Mouse (Mus musculus): ENCODE measurements around the gene Syk. TPM values are rescaled to one million over a fixed set of nuclear protein-coding genes. Genes with fewer than 3 reads are reported as not detected.
A peak's percentile ranks its signal among the peaks of the same experiment; 100 is the strongest.

Syk gene
- 5.9 and 10.0 TPM in 2 replicates for polyA plus RNA-seq (2014; fragmentation: Nextera tagmentation; extraction: Ambion mirVana)

DNA sequence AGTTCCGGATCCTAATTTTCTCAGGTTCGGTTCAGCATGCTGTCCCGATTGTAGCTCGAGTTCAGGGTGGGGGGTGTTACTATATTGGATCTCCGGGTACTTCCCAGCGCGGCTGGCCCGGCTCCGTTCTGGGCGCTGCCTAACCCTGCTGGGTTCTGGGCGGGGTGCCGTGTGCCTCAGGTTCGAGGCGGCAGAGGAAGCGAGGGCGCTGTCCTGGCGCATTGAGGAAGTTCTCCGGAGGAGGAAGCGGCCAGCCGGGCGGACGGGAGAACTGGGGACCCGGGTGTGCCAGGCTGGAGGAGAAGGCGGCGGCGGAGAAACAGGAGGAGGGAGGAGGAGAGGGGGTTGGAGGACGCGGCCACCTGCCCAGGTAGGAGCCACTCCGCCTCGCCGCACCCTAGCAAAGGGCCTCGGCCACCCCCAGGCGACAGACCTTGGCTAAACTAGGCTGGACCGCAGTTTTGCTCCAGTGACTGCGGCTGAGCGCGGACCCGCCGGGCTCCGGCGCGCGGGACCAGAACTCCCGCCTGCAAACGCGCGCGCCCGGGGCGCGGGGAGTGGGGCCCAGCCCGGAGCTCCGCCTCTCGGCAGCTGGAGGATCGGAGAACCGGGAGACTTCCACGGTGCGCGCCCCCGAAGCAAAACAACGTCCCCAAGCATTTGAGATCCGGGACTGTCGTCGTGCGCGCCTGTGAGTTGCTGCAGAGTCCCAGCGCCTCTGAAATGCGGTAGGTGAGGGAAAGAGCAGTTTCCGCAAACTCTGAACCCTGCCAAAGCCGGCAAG lies at the start of gene Syk:
Syk (plus strand) TSS at position 296 of the 784 bp plus-strand sequence.
- WGBS: under 1% methylated on average over 67 of the region's 70 CpGs
- peaks cover 8% of the 10 kb centered on the region; the same call in 1 of the 2 replicates for H3K4me1 ChIP-seq (ENCODE audit: control insufficient read depth, insufficient read depth, low read length)
- peak within 1 kb of the TSS; percentile 92 for H3K4me2 ChIP-seq (replicated peaks; ENCODE audit: low read depth, low read length)
- peak within 1 kb of the TSS; percentile 67; the same call in 1 of the 2 replicates for H3K27ac ChIP-seq (ENCODE audit: low read depth, low read length)
- H3K36me3 ChIP-seq (ENCODE audit: control insufficient read depth, insufficient read depth, low read length): no peaks in the 10 kb centered on the region
- H3K4me3 ChIP-seq (ENCODE audit: low read length): peak within 1 kb of the TSS; percentile 55
- peak within 1 kb of the TSS; percentile 63 for H3K9ac ChIP-seq (ENCODE audit: low read depth, low read length)
- no peaks in the 10 kb centered on the region for H3K27me3 ChIP-seq (ENCODE audit: control insufficient read depth, insufficient read depth, low read length)
- no peaks in the 10 kb centered on the region for H3K9me3 ChIP-seq (ENCODE audit: control insufficient read depth, low read length)
- peak; percentile 77 for ATAC-seq (ENCODE audit: low FRiP score, low TSS enrichment)

DNA sequence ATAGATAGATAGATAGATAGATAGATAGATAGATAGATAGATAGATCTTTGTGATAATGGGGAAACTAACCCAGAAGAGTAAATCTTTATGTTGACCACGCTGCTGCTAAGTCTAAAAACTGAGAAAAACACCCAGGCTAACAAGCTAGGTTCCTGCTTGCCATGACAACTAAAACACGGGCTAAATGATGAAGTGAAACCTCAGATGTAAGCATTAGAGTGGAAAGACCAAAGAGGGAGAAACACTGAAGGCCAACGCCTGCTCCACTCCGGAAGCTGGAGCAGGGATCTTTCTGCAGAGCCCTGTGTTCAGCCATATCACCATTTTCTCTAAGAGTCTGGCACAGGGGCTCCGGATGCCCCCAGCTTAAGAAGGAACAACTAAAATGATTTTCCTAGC lies 49.3 kb upstream of the Syk start:
- H3K4me2 ChIP-seq (replicated peaks; ENCODE audit: low read depth, low read length): no peak overlapping the region
- WGBS: 70% methylated on average over 5 of the region's 5 CpGs
- H3K4me1 ChIP-seq (ENCODE audit: control insufficient read depth, insufficient read depth, low read length): 0 out of 2 replicates have a peak, but pooled peaks cover 5% of the 10 kb centered on the region
- H3K9ac ChIP-seq (ENCODE audit: low read depth, low read length): no peak overlapping the region
- H3K4me3 ChIP-seq (ENCODE audit: low read length): no peak overlapping the region
- no peak for ATAC-seq (ENCODE audit: low FRiP score, low TSS enrichment)
- H3K9me3 ChIP-seq (ENCODE audit: control insufficient read depth, low read length): no peaks in the 10 kb centered on the region; the same call in 1 of the 2 replicates
- no peak overlapping the region for H3K27ac ChIP-seq (ENCODE audit: low read depth, low read length)
- H3K27me3 ChIP-seq (ENCODE audit: control insufficient read depth, insufficient read depth, low read length): peaks cover 6% of the 10 kb centered on the region
- no peaks in the 10 kb centered on the region for H3K36me3 ChIP-seq (ENCODE audit: control insufficient read depth, insufficient read depth, low read length)

DNA sequence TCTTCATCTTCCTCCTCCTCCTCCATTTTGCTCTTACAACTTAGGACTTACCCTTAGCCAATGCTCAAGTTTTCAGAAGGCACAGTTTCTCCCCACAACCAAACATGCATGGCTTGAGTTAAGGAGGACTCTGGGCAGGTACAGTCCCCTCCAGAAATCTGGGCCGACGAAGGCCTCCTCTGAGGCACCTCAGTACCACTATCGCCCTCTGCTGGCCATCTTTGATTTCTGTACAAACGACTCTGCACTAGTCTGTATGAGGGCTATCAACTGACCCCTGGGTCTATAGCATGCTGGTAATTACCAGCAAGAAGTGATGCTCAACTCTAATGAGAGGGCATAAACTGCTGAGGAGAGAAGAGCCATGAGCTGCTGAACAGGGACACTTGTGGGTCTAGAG lies 47.4 kb upstream of the Syk start:
- H3K27ac ChIP-seq (ENCODE audit: low read depth, low read length): no peak overlapping the region
- H3K9ac ChIP-seq (ENCODE audit: low read depth, low read length): no peak overlapping the region
- H3K27me3 ChIP-seq (ENCODE audit: control insufficient read depth, insufficient read depth, low read length): no peaks in the 10 kb centered on the region
- H3K9me3 ChIP-seq (ENCODE audit: control insufficient read depth, low read length): no peaks in the 10 kb centered on the region; the same call in 1 of the 2 replicates
- no peak overlapping the region for H3K4me3 ChIP-seq (ENCODE audit: low read length)
- no peak for ATAC-seq (ENCODE audit: low FRiP score, low TSS enrichment)
- no peaks in the 10 kb centered on the region for H3K36me3 ChIP-seq (ENCODE audit: control insufficient read depth, insufficient read depth, low read length)
- no peak overlapping the region for H3K4me2 ChIP-seq (replicated peaks; ENCODE audit: low read depth, low read length)
- WGBS: 2% methylated on average over 4 of the region's 4 CpGs
- H3K4me1 ChIP-seq (ENCODE audit: control insufficient read depth, insufficient read depth, low read length): no peaks in the 10 kb centered on the region

DNA sequence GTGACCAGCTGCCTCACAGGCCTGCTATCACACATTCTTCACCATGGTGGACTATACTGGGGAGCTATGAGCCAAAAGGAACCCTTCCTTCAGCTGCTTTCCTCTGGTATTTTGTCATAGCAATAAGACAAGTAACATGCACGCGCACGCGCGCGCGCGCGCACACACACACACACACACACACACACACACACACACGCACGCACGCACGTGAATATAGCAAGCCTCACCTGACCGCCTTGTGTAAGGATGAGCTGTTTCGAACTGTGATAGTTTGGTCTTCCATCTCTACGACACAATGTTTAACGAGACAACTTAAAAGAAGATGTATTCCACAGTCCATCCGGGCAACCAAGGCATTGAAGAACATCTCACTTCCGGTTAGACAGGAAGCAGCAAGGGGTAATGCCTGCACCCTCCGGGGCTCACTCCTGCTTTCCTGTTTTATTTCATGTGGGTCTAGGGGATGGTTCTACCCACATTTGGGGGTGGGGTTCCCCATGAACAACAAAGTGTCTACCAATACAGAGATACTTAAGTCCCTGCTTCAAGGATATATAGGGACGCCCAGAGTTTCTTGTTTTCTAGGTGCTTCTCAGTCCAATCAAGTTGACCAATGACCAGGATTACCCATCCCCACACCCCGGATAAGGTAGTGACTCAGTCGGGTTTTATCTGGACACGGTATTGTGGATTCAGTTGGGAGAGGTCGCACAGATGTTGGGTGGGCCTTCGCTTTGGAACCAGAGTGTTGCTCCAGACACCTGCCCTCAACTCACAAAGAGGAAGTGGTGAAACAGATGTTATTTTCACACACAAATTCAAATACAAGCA lies 45.0 kb upstream of the Syk start:
- 95% methylated on average over 26 of the region's 26 CpGs for WGBS
- no peak overlapping the region for H3K4me3 ChIP-seq (ENCODE audit: low read length)
- no peaks in the 10 kb centered on the region for H3K4me1 ChIP-seq (ENCODE audit: control insufficient read depth, insufficient read depth, low read length)
- no peaks in the 10 kb centered on the region; the same call in 1 of the 2 replicates for H3K9me3 ChIP-seq (ENCODE audit: control insufficient read depth, low read length)
- no peaks in the 10 kb centered on the region for H3K27me3 ChIP-seq (ENCODE audit: control insufficient read depth, insufficient read depth, low read length)
- no peak overlapping the region for H3K27ac ChIP-seq (ENCODE audit: low read depth, low read length)
- H3K9ac ChIP-seq (ENCODE audit: low read depth, low read length): no peak overlapping the region
- no peaks in the 10 kb centered on the region for H3K36me3 ChIP-seq (ENCODE audit: control insufficient read depth, insufficient read depth, low read length)
- no peak for ATAC-seq (ENCODE audit: low FRiP score, low TSS enrichment)
- H3K4me2 ChIP-seq (replicated peaks; ENCODE audit: low read depth, low read length): no peak overlapping the region

DNA sequence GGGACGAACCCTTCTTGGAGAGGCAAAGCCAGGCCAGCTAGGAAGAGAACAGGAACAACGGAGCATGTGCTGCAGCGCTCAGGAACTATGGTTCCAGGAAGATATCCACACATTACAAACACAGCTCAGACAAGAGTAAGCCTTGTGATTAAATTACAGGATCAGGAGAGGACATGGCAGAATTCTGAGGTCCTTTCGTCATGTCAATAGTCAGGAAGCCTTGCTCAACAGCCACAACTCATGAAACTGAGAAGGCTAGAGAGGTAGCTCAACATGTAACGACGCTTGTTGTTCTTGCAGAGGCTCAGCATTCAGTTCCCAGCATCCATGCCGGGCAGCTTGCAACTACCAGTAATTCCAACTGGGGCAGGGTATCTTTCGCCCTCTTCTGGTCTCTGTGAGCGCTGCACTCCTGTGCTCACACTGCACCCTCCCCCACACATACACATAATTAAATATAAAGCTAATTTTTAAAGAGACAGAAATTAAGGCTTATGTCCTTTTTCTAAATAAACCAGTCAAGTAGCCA lies 44.3 kb upstream of the Syk start:
- Histone ChIP-seq H3K4me2 (replicated peaks; ENCODE audit: low read depth, low read length) (no peak overlapping the region), H3K9ac (ENCODE audit: low read depth, low read length) (no peak overlapping the region), H3K36me3 (ENCODE audit: control insufficient read depth, insufficient read depth, low read length) (no peaks in the 10 kb centered on the region), H3K4me1 (ENCODE audit: control insufficient read depth, insufficient read depth, low read length) (no peaks in the 10 kb centered on the region), H3K27ac (ENCODE audit: low read depth, low read length) (no peak overlapping the region), H3K4me3 (ENCODE audit: low read length) (no peak overlapping the region), H3K9me3 (ENCODE audit: control insufficient read depth, low read length) (no peaks in the 10 kb centered on the region), H3K27me3 (ENCODE audit: control insufficient read depth, insufficient read depth, low read length) (no peaks in the 10 kb centered on the region)
- 95% methylated on average over 9 of the region's 9 CpGs for WGBS
- ATAC-seq (ENCODE audit: low FRiP score, low TSS enrichment): no peak

DNA sequence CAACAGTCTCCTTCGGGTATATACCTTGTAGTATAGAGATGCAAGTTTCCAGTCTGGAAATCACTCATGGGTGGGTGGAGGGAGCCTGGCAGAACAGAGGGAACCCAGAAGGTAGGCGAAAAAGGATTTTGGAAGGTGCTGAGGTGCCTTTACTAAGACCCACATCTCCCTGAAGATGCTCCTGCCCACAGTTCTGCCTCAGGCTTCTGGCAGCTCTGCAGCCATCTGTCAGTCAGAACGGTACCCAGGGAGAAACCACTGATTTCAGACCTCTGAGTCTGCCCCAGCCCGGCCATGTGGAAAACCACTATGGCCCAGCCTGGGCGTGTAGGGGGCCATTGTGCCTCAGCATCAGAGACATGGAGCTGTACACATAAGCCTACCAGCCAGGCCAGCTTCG lies 43.5 kb upstream of the Syk start:
- no peak overlapping the region for H3K4me3 ChIP-seq (ENCODE audit: low read length)
- H3K27me3 ChIP-seq (ENCODE audit: control insufficient read depth, insufficient read depth, low read length): no peaks in the 10 kb centered on the region
- no peak for ATAC-seq (ENCODE audit: low FRiP score, low TSS enrichment)
- WGBS: 81% methylated on average over 6 of the region's 6 CpGs
- no peaks in the 10 kb centered on the region for H3K9me3 ChIP-seq (ENCODE audit: control insufficient read depth, low read length)
- no peak overlapping the region for H3K9ac ChIP-seq (ENCODE audit: low read depth, low read length)
- H3K4me2 ChIP-seq (replicated peaks; ENCODE audit: low read depth, low read length): no peak overlapping the region
- H3K4me1 ChIP-seq (ENCODE audit: control insufficient read depth, insufficient read depth, low read length): no peaks in the 10 kb centered on the region
- no peaks in the 10 kb centered on the region for H3K36me3 ChIP-seq (ENCODE audit: control insufficient read depth, insufficient read depth, low read length)
- H3K27ac ChIP-seq (ENCODE audit: low read depth, low read length): no peak overlapping the region

DNA sequence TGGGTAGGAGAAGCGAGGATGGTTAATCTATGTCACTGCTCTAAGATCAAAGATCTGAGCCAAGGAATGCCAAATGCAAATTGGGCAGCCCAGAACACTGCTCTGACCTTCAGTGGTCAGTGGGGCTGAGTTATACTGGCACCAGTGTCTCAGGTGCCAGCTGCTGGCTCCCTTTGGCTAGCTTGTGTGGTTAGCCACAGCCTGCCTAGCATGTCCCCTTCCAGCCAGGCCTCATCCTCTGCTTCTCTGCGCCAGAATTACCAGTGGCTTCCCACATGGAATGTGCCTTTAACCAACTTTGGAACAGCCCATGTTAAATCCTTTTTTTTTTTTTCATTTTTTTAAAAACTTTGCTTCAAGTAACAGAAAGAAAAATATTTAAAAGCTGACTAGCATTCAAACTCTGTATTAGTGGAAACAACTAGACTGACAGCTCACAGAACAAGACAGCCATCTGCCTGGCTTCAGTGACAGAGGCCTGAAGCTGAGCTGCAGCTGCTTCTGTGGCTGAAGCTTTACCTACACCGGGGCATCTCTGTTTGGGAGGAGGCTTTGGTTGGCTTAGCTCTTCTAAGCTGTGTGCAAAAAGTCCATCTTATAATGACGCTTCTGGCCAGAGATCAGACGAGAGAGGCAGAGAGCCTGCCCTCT lies 41.5 kb upstream of the Syk start:
- H3K9me3 ChIP-seq (ENCODE audit: control insufficient read depth, low read length): no peaks in the 10 kb centered on the region
- no peak overlapping the region for H3K27ac ChIP-seq (ENCODE audit: low read depth, low read length)
- WGBS: 68% methylated on average over 5 of the region's 5 CpGs
- H3K4me2 ChIP-seq (replicated peaks; ENCODE audit: low read depth, low read length): no peak overlapping the region
- H3K4me3 ChIP-seq (ENCODE audit: low read length): no peak overlapping the region
- H3K4me1 ChIP-seq (ENCODE audit: control insufficient read depth, insufficient read depth, low read length): no peaks in the 10 kb centered on the region
- no peaks in the 10 kb centered on the region for H3K36me3 ChIP-seq (ENCODE audit: control insufficient read depth, insufficient read depth, low read length)
- H3K9ac ChIP-seq (ENCODE audit: low read depth, low read length): no peak overlapping the region
- ATAC-seq (ENCODE audit: low FRiP score, low TSS enrichment): no peak
- no peaks in the 10 kb centered on the region for H3K27me3 ChIP-seq (ENCODE audit: control insufficient read depth, insufficient read depth, low read length)

DNA sequence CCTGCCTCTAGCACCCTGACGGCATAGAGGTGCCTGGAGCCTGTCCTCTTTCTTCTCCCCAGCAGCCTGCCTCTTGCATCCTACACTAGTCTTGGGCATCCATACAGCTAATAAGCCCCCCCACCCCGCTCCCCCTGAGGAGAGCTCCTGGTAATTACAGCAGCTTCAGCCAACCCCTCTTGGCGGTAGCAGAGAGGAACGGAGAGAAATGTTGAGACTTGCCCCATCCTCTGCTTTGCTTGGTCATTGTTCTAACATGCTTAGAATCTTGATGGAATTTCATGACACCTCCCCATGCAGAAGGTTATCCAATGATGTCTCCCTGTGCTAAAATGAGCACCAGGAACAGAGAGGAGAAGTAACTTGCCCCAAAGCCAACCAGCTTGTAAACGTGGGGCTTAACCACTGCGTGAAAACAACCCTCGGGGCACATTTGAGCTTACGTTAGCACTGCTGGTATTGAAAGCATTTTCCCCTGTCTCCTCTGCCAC lies 40.9 kb upstream of the Syk start:
- Histone ChIP-seq H3K9me3 (ENCODE audit: control insufficient read depth, low read length) (no peaks in the 10 kb centered on the region), H3K36me3 (ENCODE audit: control insufficient read depth, insufficient read depth, low read length) (no peaks in the 10 kb centered on the region), H3K27me3 (ENCODE audit: control insufficient read depth, insufficient read depth, low read length) (no peaks in the 10 kb centered on the region), H3K9ac (ENCODE audit: low read depth, low read length) (no peak overlapping the region), H3K4me2 (replicated peaks; ENCODE audit: low read depth, low read length) (no peak overlapping the region), H3K4me1 (ENCODE audit: control insufficient read depth, insufficient read depth, low read length) (no peaks in the 10 kb centered on the region), H3K4me3 (ENCODE audit: low read length) (no peak overlapping the region), H3K27ac (ENCODE audit: low read depth, low read length) (no peak overlapping the region)
- no peak for ATAC-seq (ENCODE audit: low FRiP score, low TSS enrichment)
- 70% methylated on average over 7 of the region's 8 CpGs for WGBS

All from kidney, embryonic 14.5 days (tissue).